Mouse (Mus musculus): Measurements from ENCODE around the gene Trmt1. TPM values are rescaled to one million over a fixed set of nuclear protein-coding genes. Genes with fewer than 3 reads are reported as not detected.

Trmt1 gene
- polyA plus RNA-seq, 1 experiment from 2014 or later: 63.3 TPM

GRCm38 (mm10) chr8:84732545-84732944 is 46.4 kb downstream of the Trmt1 start:
- no peaks in the 10 kb centered on the region for H3K9me3 ChIP-seq
- H3K27ac ChIP-seq: peak overlapping the region; percentile 76; the same call in 1 of the 2 replicates
- H3K27me3 ChIP-seq (replicated peaks): peaks cover 15% of the 10 kb centered on the region; the same call in 1 of the 2 replicates
- 64% methylated on average over 5 of the region's 5 CpGs for WGBS
- no peaks in the 10 kb centered on the region for H3K36me3 ChIP-seq (replicated peaks)
- H3K9ac ChIP-seq: no peak overlapping the region
- ATAC-seq (replicated peaks): no peak
- no peak overlapping the region for H3K4me3 ChIP-seq
- H3K4me2 ChIP-seq: no peak overlapping the region
- H3K4me1 ChIP-seq: peaks cover 45% of the 10 kb centered on the region

- H3K4me1 ChIP-seq: peaks cover 49% of the 10 kb centered on the region
These were observed 46.9 kb downstream of the Trmt1 start for GRCm38 (mm10) chr8:84732996-84733395.

GRCm38 (mm10) chr8:84733959-84734358 is 47.9 kb downstream of the Trmt1 start:
- 79% methylated on average over 6 of the region's 6 CpGs for WGBS
- Histone ChIP-seq H3K27me3 (replicated peaks) (peaks cover 24% of the 10 kb centered on the region), H3K4me1 (peaks cover 54% of the 10 kb centered on the region), H3K4me2 (no peak overlapping the region), H3K9me3 (no peaks in the 10 kb centered on the region), H3K9ac (no peak overlapping the region), H3K36me3 (replicated peaks) (no peaks in the 10 kb centered on the region), H3K4me3 (no peak overlapping the region), H3K27ac (no peak overlapping the region)
- ATAC-seq (replicated peaks): no peak

More at GRCm38 (mm10) chr8:84732996-84733395, 46.9 kb downstream of the Trmt1 start:
- H3K36me3 ChIP-seq (replicated peaks): no peaks in the 10 kb centered on the region
- H3K9ac ChIP-seq: no peak overlapping the region
- 54% methylated on average over 6 of the region's 6 CpGs for WGBS
- ATAC-seq (replicated peaks): no peak
- peak overlapping the region; percentile 76; the same call in 1 of the 2 replicates for H3K27ac ChIP-seq
- no peak overlapping the region for H3K4me2 ChIP-seq
- H3K4me3 ChIP-seq: no peak overlapping the region
- H3K27me3 ChIP-seq (replicated peaks): peaks cover 17% of the 10 kb centered on the region; the same call in 1 of the 2 replicates
- H3K9me3 ChIP-seq: no peaks in the 10 kb centered on the region

- H3K9ac ChIP-seq: no peak overlapping the region
- ATAC-seq (replicated peaks): no peak
- H3K9me3 ChIP-seq: no peaks in the 10 kb centered on the region
- H3K4me1 ChIP-seq: peaks cover 59% of the 10 kb centered on the region
- no peaks in the 10 kb centered on the region for H3K36me3 ChIP-seq (replicated peaks)
- 79% methylated on average over 2 of the region's 2 CpGs for WGBS
- H3K27me3 ChIP-seq (replicated peaks): peaks cover 29% of the 10 kb centered on the region
- H3K27ac ChIP-seq: no peak overlapping the region
- no peak overlapping the region for H3K4me2 ChIP-seq
- H3K4me3 ChIP-seq: no peak overlapping the region
These were observed 48.6 kb downstream of the Trmt1 start for GRCm38 (mm10) chr8:84734680-84735079.

GRCm38 (mm10) chr8:84735597-84735996 is 49.5 kb downstream of the Trmt1 start:
- Histone ChIP-seq H3K27me3 (replicated peaks) (peaks cover 38% of the 10 kb centered on the region), H3K27ac (no peak overlapping the region)
- 61% methylated on average over 2 of the region's 2 CpGs for WGBS

GRCm38 (mm10) chr8:84736521-84736920 is 50.4 kb downstream of the Trmt1 start:
- no peak overlapping the region for H3K4me3 ChIP-seq
- no peak overlapping the region for H3K9ac ChIP-seq
- no peak overlapping the region for H3K4me2 ChIP-seq
- no peaks in the 10 kb centered on the region for H3K9me3 ChIP-seq
- no peaks in the 10 kb centered on the region for H3K36me3 ChIP-seq (replicated peaks)
- WGBS: 78% methylated on average over 4 of the region's 4 CpGs
- H3K27me3 ChIP-seq (replicated peaks): peaks cover 47% of the 10 kb centered on the region
- no peak overlapping the region for H3K27ac ChIP-seq
- H3K4me1 ChIP-seq: peaks cover 50% of the 10 kb centered on the region
- ATAC-seq (replicated peaks): no peak

More at GRCm38 (mm10) chr8:84735597-84735996, 49.5 kb downstream of the Trmt1 start:
- H3K4me1 ChIP-seq: peaks cover 54% of the 10 kb centered on the region
- no peak overlapping the region for H3K9ac ChIP-seq
- no peaks in the 10 kb centered on the region for H3K36me3 ChIP-seq (replicated peaks)
- ATAC-seq (replicated peaks): no peak
- no peak overlapping the region for H3K4me3 ChIP-seq
- no peaks in the 10 kb centered on the region for H3K9me3 ChIP-seq
- H3K4me2 ChIP-seq: no peak overlapping the region

GRCm38 (mm10) chr8:84737608-84738007 is 51.5 kb downstream of the Trmt1 start:
- peaks cover 50% of the 10 kb centered on the region for H3K4me1 ChIP-seq
- no peak overlapping the region for H3K9ac ChIP-seq
- H3K9me3 ChIP-seq: no peaks in the 10 kb centered on the region
- peaks cover 57% of the 10 kb centered on the region for H3K27me3 ChIP-seq (replicated peaks)
- no peak overlapping the region for H3K27ac ChIP-seq
- no peaks in the 10 kb centered on the region for H3K36me3 ChIP-seq (replicated peaks)
- no peak overlapping the region for H3K4me3 ChIP-seq
- ATAC-seq (replicated peaks): 0 out of 2 replicates have a peak, but pooled peaks have one; percentile 48
- H3K4me2 ChIP-seq: peak overlapping the region; percentile 37
- 2% methylated on average over 16 of the region's 16 CpGs for WGBS

- H3K9me3 ChIP-seq: no peaks in the 10 kb centered on the region
- no peaks in the 10 kb centered on the region for H3K36me3 ChIP-seq (replicated peaks)
- ATAC-seq (replicated peaks): no peak
- no peak overlapping the region for H3K4me2 ChIP-seq
- WGBS: 9% methylated on average over 10 of the region's 10 CpGs
- H3K27me3 ChIP-seq (replicated peaks): peaks cover 62% of the 10 kb centered on the region
- H3K9ac ChIP-seq: no peak overlapping the region
- H3K4me1 ChIP-seq: peaks cover 50% of the 10 kb centered on the region
- no peak overlapping the region for H3K27ac ChIP-seq
- H3K4me3 ChIP-seq: no peak overlapping the region
These were observed 52.2 kb downstream of the Trmt1 start for GRCm38 (mm10) chr8:84738266-84738665.

- WGBS: 37% methylated on average over 10 of the region's 10 CpGs
- H3K27me3 ChIP-seq (replicated peaks): peaks cover 63% of the 10 kb centered on the region
- H3K9ac ChIP-seq: no peak overlapping the region
- no peaks in the 10 kb centered on the region for H3K36me3 ChIP-seq (replicated peaks)
- peaks cover 54% of the 10 kb centered on the region for H3K4me1 ChIP-seq
- no peak overlapping the region for H3K4me3 ChIP-seq
- no peak overlapping the region for H3K4me2 ChIP-seq
- no peak overlapping the region for H3K27ac ChIP-seq
- ATAC-seq (replicated peaks): no peak
- no peaks in the 10 kb centered on the region for H3K9me3 ChIP-seq
These were observed 52.8 kb downstream of the Trmt1 start for GRCm38 (mm10) chr8:84738715-84739400.

GRCm38 (mm10) chr8:84739401-84739742 is 53.3 kb downstream of the Trmt1 start:
- Histone ChIP-seq H3K9me3 (no peaks in the 10 kb centered on the region), H3K9ac (no peak overlapping the region), H3K4me1 (peaks cover 59% of the 10 kb centered on the region), H3K36me3 (replicated peaks) (no peaks in the 10 kb centered on the region), H3K27me3 (replicated peaks) (peaks cover 68% of the 10 kb centered on the region), H3K27ac (no peak overlapping the region), H3K4me3 (no peak overlapping the region), H3K4me2 (no peak overlapping the region)
- no peak for ATAC-seq (replicated peaks)
- WGBS: 0% methylated on average over 1 of the region's 1 CpGs

- peaks cover 72% of the 10 kb centered on the region for H3K4me1 ChIP-seq
- no peaks in the 10 kb centered on the region for H3K9me3 ChIP-seq
- H3K27ac ChIP-seq: no peak overlapping the region
- no peak overlapping the region for H3K4me2 ChIP-seq
- no peak for ATAC-seq (replicated peaks)
- no peak overlapping the region for H3K4me3 ChIP-seq
- peaks cover 69% of the 10 kb centered on the region for H3K27me3 ChIP-seq (replicated peaks)
- WGBS: 34% methylated on average over 13 of the region's 13 CpGs
- no peak overlapping the region for H3K9ac ChIP-seq
- no peaks in the 10 kb centered on the region for H3K36me3 ChIP-seq (replicated peaks)
These were observed 55.1 kb downstream of the Trmt1 start for GRCm38 (mm10) chr8:84740895-84741843.
